Mouse (Mus musculus): ENCODE data around the gene Ror2. TPM values are rescaled to one million over a fixed set of nuclear protein-coding genes. Genes with fewer than 3 reads are reported as not detected.

The Ror2 gene
- total RNA-seq, 1 experiment = 15.1 TPM

GRCm38 (mm10) chr13:53086552-53087282 lies 199.2 kb downstream of the Ror2 start:
- in situ Hi-C loops (cut with MboI; ENCODE audit: low sequenced_read_pairs in 2 of 2, unreplicated experiment in 2 of 2) = no loop called here
- DNase-seq (ENCODE audit: low read depth, low spot score) = no peak
- Histone ChIP-seq H3K9ac (ENCODE audit: insufficient read depth, low read depth, low read length, poor library complexity, severe bottlenecking) (no peak overlapping the region), H3K27ac (ENCODE audit: insufficient read depth, low read depth, low read length, poor library complexity, severe bottlenecking) (no peak overlapping the region), H3K4me1 (ENCODE audit: control insufficient read depth in 2 of 2, insufficient read depth in 2 of 2, low read length in 2 of 2, poor library complexity in 1 of 2) (peaks cover 0 to 2% of the 10 kb centered on the region in 2 experiments; a peak in 1 of 4 replicates), H3K9me3 (ENCODE audit: control insufficient read depth, insufficient read depth, low read depth, low read length) (no peaks in the 10 kb centered on the region), H3K36me3 (ENCODE audit: control insufficient read depth, insufficient read depth, low read length, poor library complexity, severe bottlenecking) (no peaks in the 10 kb centered on the region), H3K4me3 (ENCODE audit: insufficient read depth in 1 of 2, low read depth in 1 of 2, low read length in 2 of 2, poor library complexity in 1 of 2, severe bottlenecking in 1 of 2) (no peak overlapping the region)
- TF ChIP-seq ZNF384 (IDR thresholded peaks at IDR 0.05; ENCODE audit: low read depth, low read length) (no peak), HCFC1 (IDR thresholded peaks at IDR 0.05; ENCODE audit: borderline replicate concordance, insufficient read depth, low read length) (no peak), CHD2 (IDR thresholded peaks at IDR 0.05; ENCODE audit: low read depth, low read length) (no peak), MAFK (IDR thresholded peaks at IDR 0.05; ENCODE audit: insufficient read depth, low read depth, low read length) (no peak), ZC3H11A (IDR thresholded peaks at IDR 0.05; ENCODE audit: borderline replicate concordance, low read depth, low read length) (no peak)

GRCm38 (mm10) chr13:53081846-53082245 lies 204.1 kb downstream of the Ror2 start:
- no peak for TF ChIP-seq ZNF384 (IDR thresholded peaks at IDR 0.05; ENCODE audit: low read depth, low read length)
- no peak for TF ChIP-seq MAFK (IDR thresholded peaks at IDR 0.05; ENCODE audit: insufficient read depth, low read depth, low read length)
- TF ChIP-seq CHD2 (IDR thresholded peaks at IDR 0.05; ENCODE audit: low read depth, low read length) = no peak
- no peak for TF ChIP-seq ZC3H11A (IDR thresholded peaks at IDR 0.05; ENCODE audit: borderline replicate concordance, low read depth, low read length)
- H3K9ac ChIP-seq (ENCODE audit: insufficient read depth, low read depth, low read length, poor library complexity, severe bottlenecking) = no peak overlapping the region

GRCm38 (mm10) chr13:53077732-53078345 lies 208.1 kb downstream of the Ror2 start:
- Histone ChIP-seq H3K4me3 (ENCODE audit: insufficient read depth in 1 of 2, low read depth in 1 of 2, low read length in 2 of 2, poor library complexity in 1 of 2, severe bottlenecking in 1 of 2) (no peak overlapping the region), H3K9ac (ENCODE audit: insufficient read depth, low read depth, low read length, poor library complexity, severe bottlenecking) (no peak overlapping the region), H3K27ac (ENCODE audit: insufficient read depth, low read depth, low read length, poor library complexity, severe bottlenecking) (no peak overlapping the region), H3K9me3 (ENCODE audit: control insufficient read depth, insufficient read depth, low read depth, low read length) (no peaks in the 10 kb centered on the region), H3K36me3 (ENCODE audit: control insufficient read depth, insufficient read depth, low read length, poor library complexity, severe bottlenecking) (no peaks in the 10 kb centered on the region), H3K4me1 (ENCODE audit: control insufficient read depth in 2 of 2, insufficient read depth in 2 of 2, low read length in 2 of 2, poor library complexity in 1 of 2) (no peaks in the 10 kb centered on the region)
- in situ Hi-C loops (cut with MboI; ENCODE audit: low sequenced_read_pairs in 2 of 2, unreplicated experiment in 2 of 2) = no loop called here
- no peak for DNase-seq (ENCODE audit: low read depth, low spot score)
- TF ChIP-seq ZNF384 (IDR thresholded peaks at IDR 0.05; ENCODE audit: low read depth, low read length) (no peak), CHD2 (IDR thresholded peaks at IDR 0.05; ENCODE audit: low read depth, low read length) (no peak), MAFK (IDR thresholded peaks at IDR 0.05; ENCODE audit: insufficient read depth, low read depth, low read length) (no peak), HCFC1 (IDR thresholded peaks at IDR 0.05; ENCODE audit: borderline replicate concordance, insufficient read depth, low read length) (no peak), ZC3H11A (IDR thresholded peaks at IDR 0.05; ENCODE audit: borderline replicate concordance, low read depth, low read length) (no peak)

More at GRCm38 (mm10) chr13:53081846-53082245, 204.1 kb downstream of the Ror2 start:
- Histone ChIP-seq H3K36me3 (ENCODE audit: control insufficient read depth, insufficient read depth, low read length, poor library complexity, severe bottlenecking) (no peaks in the 10 kb centered on the region), H3K27ac (ENCODE audit: insufficient read depth, low read depth, low read length, poor library complexity, severe bottlenecking) (no peak overlapping the region), H3K4me1 (ENCODE audit: control insufficient read depth in 2 of 2, insufficient read depth in 2 of 2, low read length in 2 of 2, poor library complexity in 1 of 2) (no peaks in the 10 kb centered on the region), H3K9me3 (ENCODE audit: control insufficient read depth, insufficient read depth, low read depth, low read length) (no peaks in the 10 kb centered on the region), H3K4me3 (ENCODE audit: insufficient read depth in 1 of 2, low read depth in 1 of 2, low read length in 2 of 2, poor library complexity in 1 of 2, severe bottlenecking in 1 of 2) (no peak overlapping the region)
- in situ Hi-C loops (cut with MboI; ENCODE audit: low sequenced_read_pairs in 2 of 2, unreplicated experiment in 2 of 2) = no loop called here
- no peak for DNase-seq (ENCODE audit: low read depth, low spot score)

GRCm38 (mm10) chr13:53075006-53075405 lies 210.9 kb downstream of the Ror2 start:
- Histone ChIP-seq H3K36me3 (ENCODE audit: control insufficient read depth, insufficient read depth, low read length, poor library complexity, severe bottlenecking) (no peaks in the 10 kb centered on the region), H3K4me1 (ENCODE audit: control insufficient read depth in 2 of 2, insufficient read depth in 2 of 2, low read length in 2 of 2, poor library complexity in 1 of 2) (no peaks in the 10 kb centered on the region), H3K4me3 (ENCODE audit: insufficient read depth in 1 of 2, low read depth in 1 of 2, low read length in 2 of 2, poor library complexity in 1 of 2, severe bottlenecking in 1 of 2) (no peak overlapping the region), H3K27ac (ENCODE audit: insufficient read depth, low read depth, low read length, poor library complexity, severe bottlenecking) (no peak overlapping the region), H3K9me3 (ENCODE audit: control insufficient read depth, insufficient read depth, low read depth, low read length) (no peaks in the 10 kb centered on the region), H3K9ac (ENCODE audit: insufficient read depth, low read depth, low read length, poor library complexity, severe bottlenecking) (no peak overlapping the region)
- TF ChIP-seq ZNF384 (IDR thresholded peaks at IDR 0.05; ENCODE audit: low read depth, low read length) (no peak), MAFK (IDR thresholded peaks at IDR 0.05; ENCODE audit: insufficient read depth, low read depth, low read length) (no peak), ZC3H11A (IDR thresholded peaks at IDR 0.05; ENCODE audit: borderline replicate concordance, low read depth, low read length) (no peak), CHD2 (IDR thresholded peaks at IDR 0.05; ENCODE audit: low read depth, low read length) (no peak), HCFC1 (IDR thresholded peaks at IDR 0.05; ENCODE audit: borderline replicate concordance, insufficient read depth, low read length) (no peak)
- in situ Hi-C loops (cut with MboI; ENCODE audit: low sequenced_read_pairs in 2 of 2, unreplicated experiment in 2 of 2) = no loop called here
- no peak for DNase-seq (ENCODE audit: low read depth, low spot score)

All from ES-E14 (cell line).